Mouse (Mus musculus): ENCODE measurements around the gene Ube2k.

DNA sequence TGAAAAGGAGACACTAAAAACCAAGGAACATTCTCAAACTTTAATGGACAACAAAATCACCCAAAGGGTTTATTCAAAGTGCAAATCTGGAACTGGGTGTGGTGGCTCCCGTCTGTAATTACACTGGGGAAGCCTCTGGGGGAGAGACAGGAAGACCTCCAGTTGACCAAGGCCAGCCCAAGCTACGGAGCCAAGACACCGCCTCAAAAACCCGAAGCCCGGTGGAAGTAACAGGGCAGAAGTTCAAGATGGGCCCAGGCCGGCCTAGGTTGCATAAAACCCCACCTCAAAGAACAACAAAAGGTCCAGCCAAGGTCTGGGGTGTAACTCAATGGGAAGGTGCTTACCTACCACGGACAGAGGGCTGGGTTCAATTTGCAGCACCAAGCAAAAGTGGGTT is 48.3 kb upstream of the Ube2k start:
- TF ChIP-seq FLI1 (IDR thresholded peaks at IDR 0.05; ENCODE audit: low read length) = no peak
- TF ChIP-seq GATA1 (IDR thresholded peaks at IDR 0.05; ENCODE audit: borderline replicate concordance, low read length) = no peak

Measured in megakaryocyte, embryonic 14.5 days (primary cell).